Mouse (Mus musculus): ENCODE data around the gene Ubl7. TPM values are rescaled to one million over a fixed set of nuclear protein-coding genes. Genes with fewer than 3 reads are reported as not detected.

Ubl7 gene
- polyA plus RNA-seq, 1 experiment from 2014 or later, result 107 TPM

DNA sequence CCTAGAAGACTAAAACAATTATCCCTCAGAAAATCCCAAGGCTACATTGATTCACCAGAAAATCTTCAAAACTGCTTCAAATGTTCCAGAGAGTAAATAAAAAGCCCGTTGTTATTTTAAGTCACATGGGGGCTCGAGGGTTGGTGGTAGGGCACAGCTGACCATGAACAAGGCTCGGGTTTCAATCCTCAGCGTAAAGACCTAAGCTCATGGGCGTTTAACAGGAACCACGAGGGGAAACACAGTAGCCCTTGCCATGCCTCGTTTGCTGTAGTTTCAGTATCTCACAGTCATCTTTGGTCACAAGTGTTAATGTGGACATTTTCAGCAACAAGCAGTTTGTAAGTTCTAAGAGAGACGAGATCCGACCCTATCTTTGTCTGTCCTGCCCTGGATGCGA is 10.3 kb upstream of the Ubl7 start:
- Histone ChIP-seq H3K4me2 (no peak overlapping the region), H3K9me3 (ENCODE audit: low read depth, low read length) (no peaks in the 10 kb centered on the region), H3K27me3 (ENCODE audit: insufficient read depth, low read length) (no peaks in the 10 kb centered on the region), H3K4me3 (ENCODE audit: low read depth, low read length) (no peak overlapping the region), H3K4me1 (ENCODE audit: insufficient read depth) (0 out of 2 replicates have a peak, but pooled peaks cover 3% of the 10 kb centered on the region), H3K36me3 (ENCODE audit: insufficient read depth) (no peaks in the 10 kb centered on the region), H3K27ac (ENCODE audit: low read depth) (no peak overlapping the region), H3K9ac (no peak overlapping the region; the same call in 1 of the 2 replicates)
- 23% methylated on average over 10 of the region's 10 CpGs for WGBS
- no peak for TF ChIP-seq CTCF (IDR thresholded peaks at IDR 0.05; ENCODE audit: low read depth)
- ATAC-seq (ENCODE audit: insufficient read depth) (no peak), DNase-seq (no peak)

DNA sequence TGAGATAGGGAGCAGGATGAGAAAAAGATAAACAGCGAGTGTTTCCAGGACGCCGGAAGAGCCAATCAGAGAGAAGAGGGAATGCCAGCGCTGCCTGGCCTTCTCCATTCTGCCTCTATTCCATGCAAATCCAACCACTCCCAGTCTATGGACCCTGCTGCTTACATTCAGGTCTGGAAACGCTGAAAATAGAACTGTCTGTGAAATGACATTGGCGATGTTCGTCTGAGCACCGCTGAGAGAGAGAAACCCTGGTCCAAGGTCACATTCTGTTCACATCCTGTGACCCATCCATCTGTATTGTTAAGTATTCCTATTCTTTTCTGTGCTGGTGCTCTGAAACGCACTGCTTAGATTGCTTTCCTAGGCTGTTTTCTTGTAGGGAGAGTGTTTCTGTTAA is 9.6 kb upstream of the Ubl7 start:
- no peak for TF ChIP-seq CTCF (IDR thresholded peaks at IDR 0.05; ENCODE audit: low read depth)
- Histone ChIP-seq H3K27me3 (ENCODE audit: insufficient read depth, low read length) (no peaks in the 10 kb centered on the region), H3K27ac (ENCODE audit: low read depth) (no peak overlapping the region), H3K4me1 (ENCODE audit: insufficient read depth) (0 out of 2 replicates have a peak, but pooled peaks cover 3% of the 10 kb centered on the region), H3K4me3 (ENCODE audit: low read depth, low read length) (no peak overlapping the region), H3K4me2 (no peak overlapping the region), H3K9me3 (ENCODE audit: low read depth, low read length) (no peaks in the 10 kb centered on the region), H3K9ac (no peak overlapping the region), H3K36me3 (ENCODE audit: insufficient read depth) (no peaks in the 10 kb centered on the region)
- DNase-seq (peak; percentile 13), ATAC-seq (ENCODE audit: insufficient read depth) (no peak)
- 19% methylated on average over 9 of the region's 9 CpGs for WGBS

DNA sequence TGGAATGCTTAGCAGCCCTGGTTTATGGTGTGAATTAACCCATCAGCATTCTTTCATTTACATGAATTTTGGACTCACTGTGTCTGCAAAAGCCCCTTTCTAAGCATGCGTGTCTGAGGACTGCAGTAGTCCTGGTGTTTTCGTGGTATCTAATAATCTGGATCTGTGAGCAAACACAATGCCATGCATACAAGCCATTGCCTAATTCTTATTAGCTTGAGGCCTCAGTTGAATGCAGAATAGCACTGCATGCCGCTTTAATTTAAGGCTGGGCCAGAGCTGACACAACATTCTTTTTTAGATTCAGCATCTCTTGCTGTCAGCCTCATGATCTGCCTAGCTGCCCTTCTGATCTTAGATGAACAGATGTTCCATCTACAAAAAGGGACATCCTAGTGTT is 9.2 kb upstream of the Ubl7 start:
- ATAC-seq (ENCODE audit: insufficient read depth), result no peak
- H3K9me3 ChIP-seq (ENCODE audit: low read depth, low read length), result no peaks in the 10 kb centered on the region

DNA sequence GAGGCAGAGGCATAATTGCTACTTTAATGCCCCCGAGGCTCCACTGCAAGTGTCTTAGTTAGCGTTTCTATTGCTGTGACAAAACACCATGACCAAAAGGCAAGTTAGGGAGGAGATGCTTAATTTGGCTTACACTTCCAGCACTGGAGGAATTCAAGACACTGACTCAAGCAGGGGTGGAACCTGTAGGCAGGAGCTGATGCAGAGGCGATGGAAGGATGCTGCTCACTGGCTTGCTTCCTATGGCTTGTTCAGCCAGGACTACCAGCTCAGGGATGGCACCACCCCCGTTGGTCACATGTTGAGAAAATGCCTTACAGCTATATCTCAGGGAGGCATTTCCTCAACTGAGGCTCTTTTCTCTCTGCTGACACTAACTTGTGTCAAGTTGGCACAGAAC is 8.6 kb upstream of the Ubl7 start:
- no peaks in the 10 kb centered on the region for H3K36me3 ChIP-seq (ENCODE audit: insufficient read depth)
- no peak overlapping the region for H3K9ac ChIP-seq
- H3K4me1 ChIP-seq (ENCODE audit: insufficient read depth), result 0 out of 2 replicates have a peak, but pooled peaks cover 3% of the 10 kb centered on the region
- ATAC-seq (ENCODE audit: insufficient read depth) (no peak), DNase-seq (no peak)
- H3K27me3 ChIP-seq (ENCODE audit: insufficient read depth, low read length), result no peaks in the 10 kb centered on the region
- TF ChIP-seq CTCF (IDR thresholded peaks at IDR 0.05; ENCODE audit: low read depth), result no peak
- H3K27ac ChIP-seq (ENCODE audit: low read depth), result no peak overlapping the region
- 77% methylated on average over 4 of the region's 4 CpGs for WGBS
- no peak overlapping the region for H3K4me2 ChIP-seq
- H3K9me3 ChIP-seq (ENCODE audit: low read depth, low read length), result no peaks in the 10 kb centered on the region
- no peak overlapping the region for H3K4me3 ChIP-seq (ENCODE audit: low read depth, low read length)

More for the DNA sequence above, 9.2 kb upstream of the Ubl7 start:
- TF ChIP-seq CTCF (IDR thresholded peaks at IDR 0.05; ENCODE audit: low read depth), result no peak
- no peak overlapping the region for H3K4me3 ChIP-seq (ENCODE audit: low read depth, low read length)
- no peaks in the 10 kb centered on the region for H3K36me3 ChIP-seq (ENCODE audit: insufficient read depth)
- H3K27me3 ChIP-seq (ENCODE audit: insufficient read depth, low read length), result no peaks in the 10 kb centered on the region
- H3K9ac ChIP-seq, result no peak overlapping the region
- H3K4me1 ChIP-seq (ENCODE audit: insufficient read depth), result 0 out of 2 replicates have a peak, but pooled peaks cover 3% of the 10 kb centered on the region
- H3K27ac ChIP-seq (ENCODE audit: low read depth), result no peak overlapping the region
- 75% methylated on average over 3 of the region's 3 CpGs for WGBS
- no peak for DNase-seq
- H3K4me2 ChIP-seq, result no peak overlapping the region

DNA sequence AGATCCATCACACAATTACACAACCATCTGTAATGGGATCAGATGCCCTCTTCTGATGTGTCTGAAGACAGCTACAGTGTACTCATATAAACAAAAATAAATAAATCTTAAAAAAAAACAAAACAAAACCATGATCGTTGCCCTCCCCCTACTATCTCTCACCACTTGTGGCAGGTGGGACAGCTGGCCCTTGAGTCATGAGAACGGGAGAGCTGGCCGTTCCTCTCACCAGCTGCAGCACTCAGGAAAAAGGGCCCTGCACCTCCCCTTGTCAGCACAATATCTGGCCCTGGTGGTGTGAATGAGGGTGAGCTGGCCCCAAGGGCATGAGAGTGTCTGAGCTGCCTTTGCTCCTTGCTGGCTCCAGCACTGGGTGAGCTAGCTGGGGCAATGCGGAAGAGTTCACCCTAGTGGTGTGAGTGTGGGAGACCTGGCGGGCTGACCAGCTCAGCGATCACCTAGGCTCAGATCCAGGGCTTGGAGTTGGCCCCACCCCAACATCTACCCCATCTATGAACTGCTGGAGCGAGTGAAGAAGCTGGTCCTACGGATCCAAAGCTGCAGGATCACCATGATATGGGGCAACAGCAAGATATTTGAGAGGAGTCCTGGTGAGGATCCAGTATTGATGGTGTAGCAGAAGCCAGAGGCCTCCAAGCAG is 7.1 kb upstream of the Ubl7 start:
- DNase-seq, result no peak
- H3K27ac ChIP-seq (ENCODE audit: low read depth), result no peak overlapping the region
- H3K36me3 ChIP-seq (ENCODE audit: insufficient read depth), result no peaks in the 10 kb centered on the region
- H3K4me1 ChIP-seq (ENCODE audit: insufficient read depth), result 0 out of 2 replicates have a peak, but pooled peaks cover 3% of the 10 kb centered on the region
- WGBS, result 50% methylated on average over 8 of the region's 8 CpGs
- H3K27me3 ChIP-seq (ENCODE audit: insufficient read depth, low read length), result no peaks in the 10 kb centered on the region
- ATAC-seq (ENCODE audit: insufficient read depth), result no peak
- no peak overlapping the region for H3K9ac ChIP-seq
- no peak overlapping the region for H3K4me3 ChIP-seq (ENCODE audit: low read depth, low read length)
- no peak overlapping the region for H3K4me2 ChIP-seq
- H3K9me3 ChIP-seq (ENCODE audit: low read depth, low read length), result no peaks in the 10 kb centered on the region
- no peak for TF ChIP-seq CTCF (IDR thresholded peaks at IDR 0.05; ENCODE audit: low read depth)

DNA sequence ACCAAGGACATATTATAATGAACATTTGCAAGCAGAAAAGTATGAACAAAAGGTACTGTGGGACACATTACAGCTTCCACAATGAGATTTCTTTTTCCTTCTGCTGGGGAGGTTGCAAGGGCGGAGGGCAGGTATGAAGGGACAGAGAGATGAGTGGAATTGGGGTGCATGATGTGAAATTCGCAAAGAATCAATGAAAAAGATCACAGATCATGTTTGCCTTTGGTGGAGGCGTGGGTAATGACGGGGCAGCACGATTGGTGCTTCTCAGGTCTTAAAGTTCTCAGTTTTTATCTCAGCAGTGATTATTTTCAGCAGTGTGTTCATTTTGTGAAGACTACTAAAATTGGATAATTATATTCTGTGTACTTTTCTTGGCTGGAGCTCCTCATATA is 6.5 kb upstream of the Ubl7 start:
- TF ChIP-seq CTCF (IDR thresholded peaks at IDR 0.05; ENCODE audit: low read depth), result no peak
- no peak overlapping the region for H3K4me2 ChIP-seq
- no peaks in the 10 kb centered on the region for H3K36me3 ChIP-seq (ENCODE audit: insufficient read depth)
- H3K27ac ChIP-seq (ENCODE audit: low read depth), result no peak overlapping the region
- ATAC-seq (ENCODE audit: insufficient read depth) (no peak), DNase-seq (no peak)
- no peaks in the 10 kb centered on the region for H3K9me3 ChIP-seq (ENCODE audit: low read depth, low read length)
- WGBS, result 85% methylated on average over 5 of the region's 5 CpGs
- H3K27me3 ChIP-seq (ENCODE audit: insufficient read depth, low read length), result no peaks in the 10 kb centered on the region
- H3K4me3 ChIP-seq (ENCODE audit: low read depth, low read length), result no peak overlapping the region
- H3K9ac ChIP-seq, result no peak overlapping the region
- 0 out of 2 replicates have a peak, but pooled peaks cover 3% of the 10 kb centered on the region for H3K4me1 ChIP-seq (ENCODE audit: insufficient read depth)

DNA sequence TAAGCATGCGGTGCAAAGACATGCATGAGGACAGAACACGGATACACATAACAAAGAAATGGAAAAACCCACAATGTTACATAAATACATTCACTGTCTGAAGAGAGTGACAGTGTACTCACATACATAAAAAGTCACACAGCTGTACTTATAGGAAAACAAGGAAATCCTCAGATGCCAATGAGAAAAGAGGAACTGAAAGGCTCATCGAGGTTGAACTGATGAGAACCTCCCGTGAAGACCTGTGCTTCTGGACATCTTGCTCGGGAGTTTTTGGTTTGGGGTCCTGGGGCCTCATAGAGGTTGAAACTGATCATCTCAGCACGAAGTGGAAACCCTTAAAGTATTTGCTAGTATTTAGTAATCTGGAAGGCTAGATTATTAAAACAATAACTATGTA is 3.6 kb upstream of the Ubl7 start:
- H3K4me2 ChIP-seq, result no peak overlapping the region
- WGBS, result 74% methylated on average over 6 of the region's 6 CpGs
- H3K9me3 ChIP-seq (ENCODE audit: low read depth, low read length), result no peaks in the 10 kb centered on the region
- peaks cover 4% of the 10 kb centered on the region; the same call in 1 of the 2 replicates for H3K4me1 ChIP-seq (ENCODE audit: insufficient read depth)
- no peak for ATAC-seq (ENCODE audit: insufficient read depth)
- no peak overlapping the region for H3K27ac ChIP-seq (ENCODE audit: low read depth)
- H3K36me3 ChIP-seq (ENCODE audit: insufficient read depth), result no peaks in the 10 kb centered on the region
- TF ChIP-seq CTCF (IDR thresholded peaks at IDR 0.05; ENCODE audit: low read depth), result no peak
- no peak for DNase-seq
- no peak overlapping the region for H3K9ac ChIP-seq
- H3K4me3 ChIP-seq (ENCODE audit: low read depth, low read length), result no peak overlapping the region
- H3K27me3 ChIP-seq (ENCODE audit: insufficient read depth, low read length), result no peaks in the 10 kb centered on the region

Measured in lung, embryonic 14.5 days (tissue).